Mouse (Mus musculus) spleen, adult 2 months (tissue): ENCODE data around the gene Atp1a4.

Source experiments
- CTCF ChIP-seq: fragments of 200-500 bp; IDR thresholded peaks from 2 replicates; pipeline ENCODE4 v1.5.1; 2011; ENCODE audit warnings: mild to moderate bottlenecking, inconsistent platforms; ENCODE audit not compliant: insufficient read depth, insufficient read length, insufficient replicate concordance; ENCODE audit errors: extremely low read depth
- POLR2A ChIP-seq: fragments of 200-500 bp; IDR thresholded peaks from 2 replicates; pipeline ENCODE4 v1.6.1; 2011; ENCODE audit warnings: low read depth, low read length, inconsistent platforms

GRCm38 (mm10) chr1:172274547-172274946 is 16.3 kb upstream of the Atp1a4 start:
- no peak for TF ChIP-seq POLR2A
- TF ChIP-seq CTCF: no peak
